Mouse (Mus musculus) myocyte (in vitro differentiated cells): ENCODE results near the gene Cttnbp2nl.

Source experiments
- CEBPB ChIP-seq: IDR thresholded peaks from 2 replicates; pipeline ENCODE4 v1.6.1; 2011; ENCODE audit warnings: mild to moderate bottlenecking, moderate library complexity; ENCODE audit not compliant: poor library complexity, insufficient read depth, severe bottlenecking
- E2F4 ChIP-seq: IDR thresholded peaks from one replicate; pipeline ENCODE4 v1.6.1; 2011; ENCODE audit warnings: mild to moderate bottlenecking, control low read depth, moderate library complexity; ENCODE audit not compliant: insufficient read depth
- POLR2A ChIP-seq: IDR thresholded peaks from one replicate; pipeline ENCODE4 v1.6.1; 2011; ENCODE audit warnings: low read depth, mild to moderate bottlenecking, control low read depth, moderate library complexity; ENCODE audit not compliant: insufficient read length
- REST ChIP-seq: IDR thresholded peaks from one replicate; pipeline ENCODE4 v1.6.1; 2011; ENCODE audit warnings: mild to moderate bottlenecking, control low read depth, moderate library complexity; ENCODE audit not compliant: insufficient read depth, insufficient read length
- SRF ChIP-seq: IDR thresholded peaks from one replicate; pipeline ENCODE4 v1.6.1; 2011; ENCODE audit warnings: low read depth; ENCODE audit not compliant: control insufficient read depth, insufficient read length
- TCF12 ChIP-seq: IDR thresholded peaks from one replicate; pipeline ENCODE4 v1.6.1; 2011; ENCODE audit warnings: mild to moderate bottlenecking, control low read depth; ENCODE audit not compliant: poor library complexity, insufficient read depth, severe bottlenecking

- TF ChIP-seq CEBPB (no peak), POLR2A (no peak), E2F4 (no peak), REST (no peak), SRF (no peak), TCF12 (no peak)
Observed at GRCm38 (mm10) chr3:105060992-105061391, 8.0 kb upstream of the Cttnbp2nl start.
